Mouse (Mus musculus) embryo, embryonic 9.5 days (tissue): Measurements from ENCODE around the gene Alkbh7.

ENCODE experiments used
- DNase-seq: peaks from one replicate; pipeline ENCODE4 v3.0.0-alpha.2; 2017; ENCODE audit errors: extremely low spot score

Gene Alkbh7

DNA sequence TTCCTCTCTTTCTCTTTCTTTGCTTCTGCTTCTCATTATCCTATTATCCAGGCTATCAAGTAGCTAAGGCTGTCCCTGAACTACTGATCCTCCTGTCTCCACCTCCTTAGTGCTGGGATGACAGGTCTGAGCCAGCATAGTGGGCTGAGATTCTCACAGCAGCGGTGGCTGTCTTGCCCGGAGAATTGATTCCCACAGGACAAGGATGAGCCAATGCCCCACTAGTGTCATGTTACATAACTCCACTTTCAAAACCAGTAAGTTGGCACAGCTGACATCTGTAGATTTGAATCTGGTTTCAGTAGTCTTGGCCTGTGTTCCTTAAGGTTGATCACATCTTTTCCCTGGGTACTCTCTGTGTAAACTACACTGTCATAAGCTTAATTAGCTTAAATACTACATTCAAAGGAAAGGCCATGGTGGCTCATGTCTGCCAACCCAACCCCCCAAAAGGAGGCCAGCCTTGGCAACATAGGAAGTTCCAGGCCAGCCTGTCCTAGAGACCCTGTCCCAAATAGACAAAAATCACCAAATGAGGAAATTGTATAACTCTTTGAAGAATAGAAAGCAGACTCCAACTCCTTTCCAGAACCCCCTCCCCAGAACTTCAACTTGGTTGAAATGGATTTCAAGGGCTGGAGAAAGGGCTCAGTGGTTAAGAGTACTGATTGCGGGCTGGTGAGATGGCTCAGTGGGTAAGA lies 10.9 kb upstream of the Alkbh7 start:
- no peak for DNase-seq

DNA sequence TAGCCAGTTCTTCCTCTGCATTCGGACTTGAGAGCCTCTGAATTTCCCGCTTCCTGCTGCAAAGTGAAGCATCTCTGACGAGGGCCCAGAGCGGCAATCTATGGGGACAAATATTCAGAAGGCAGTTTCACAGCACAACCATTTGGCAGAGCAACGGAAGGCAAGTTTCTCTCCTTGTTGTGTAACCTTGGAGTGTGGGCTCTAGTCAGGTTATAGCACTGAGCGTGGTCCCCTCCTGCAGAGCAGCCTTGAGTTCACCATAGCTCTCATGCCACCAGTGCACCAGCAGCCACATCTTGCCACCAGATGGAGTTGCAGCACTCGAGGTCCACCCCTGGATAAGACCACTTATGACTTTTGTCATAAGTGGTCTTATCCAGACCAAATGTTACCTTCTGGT lies 8.7 kb upstream of the Alkbh7 start:
- DNase-seq, result no peak

- no peak for DNase-seq
These were observed 8.2 kb upstream of the Alkbh7 start for GRCm38 (mm10) chr17:56988921-56989430.

GRCm38 (mm10) chr17:56989467-56990114 lies 7.5 kb upstream of the Alkbh7 start:
- no peak for DNase-seq

DNA sequence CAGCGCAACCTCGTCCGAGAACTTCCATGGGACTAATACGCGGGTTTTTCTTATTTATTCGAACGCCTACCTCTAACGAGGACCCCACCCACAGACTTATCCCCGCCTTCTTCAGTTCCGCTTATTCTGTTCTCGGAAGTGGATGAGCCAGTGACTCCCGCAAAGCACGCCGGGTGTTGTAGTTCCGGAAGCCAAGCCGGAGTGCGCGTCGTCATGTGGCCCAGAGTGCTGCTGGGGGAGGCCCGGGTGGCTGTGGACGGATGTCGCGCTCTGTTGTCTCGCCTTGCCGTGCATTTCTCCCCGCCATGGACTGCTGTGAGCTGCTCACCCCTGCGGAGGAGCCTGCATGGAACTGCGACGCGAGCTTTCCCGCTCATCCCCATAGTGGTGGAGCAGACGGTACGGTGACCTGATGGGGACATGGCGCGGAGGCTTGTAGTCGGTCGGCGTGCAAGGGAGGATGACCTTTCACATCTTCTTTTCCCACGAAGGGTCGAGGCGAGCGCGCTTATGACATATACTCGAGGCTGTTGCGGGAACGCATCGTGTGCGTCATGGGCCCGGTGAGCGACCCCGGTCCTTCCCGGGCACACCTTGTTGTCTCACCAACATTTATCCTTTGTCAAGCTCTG lies 6.9 kb upstream of the Alkbh7 start, which contains the start of gene Clpp:
Gene Clpp, plus strand, starts transcription at position 191 of the 632 bp plus-strand sequence.
- DNase-seq, result peak; percentile 96

DNA sequence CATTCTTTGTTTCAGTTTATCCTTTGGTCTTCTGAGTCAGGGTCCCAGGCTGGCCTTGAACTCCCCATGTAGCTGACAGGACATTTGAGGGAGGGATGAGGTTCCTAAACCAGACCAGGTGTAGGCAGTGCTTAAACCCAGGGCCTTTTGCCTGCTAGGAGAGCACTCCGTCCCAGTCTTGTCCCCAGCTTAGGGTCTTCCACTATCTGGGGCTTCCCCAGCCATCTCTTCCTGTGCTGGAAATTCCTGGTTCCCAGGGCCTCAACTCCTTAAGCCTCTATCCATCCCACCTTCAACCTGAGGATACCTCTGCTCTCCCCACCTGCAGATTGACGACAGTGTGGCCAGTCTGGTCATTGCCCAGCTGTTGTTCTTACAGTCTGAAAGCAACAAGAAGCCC lies 6.2 kb upstream of the Alkbh7 start:
- no peak for DNase-seq

DNA sequence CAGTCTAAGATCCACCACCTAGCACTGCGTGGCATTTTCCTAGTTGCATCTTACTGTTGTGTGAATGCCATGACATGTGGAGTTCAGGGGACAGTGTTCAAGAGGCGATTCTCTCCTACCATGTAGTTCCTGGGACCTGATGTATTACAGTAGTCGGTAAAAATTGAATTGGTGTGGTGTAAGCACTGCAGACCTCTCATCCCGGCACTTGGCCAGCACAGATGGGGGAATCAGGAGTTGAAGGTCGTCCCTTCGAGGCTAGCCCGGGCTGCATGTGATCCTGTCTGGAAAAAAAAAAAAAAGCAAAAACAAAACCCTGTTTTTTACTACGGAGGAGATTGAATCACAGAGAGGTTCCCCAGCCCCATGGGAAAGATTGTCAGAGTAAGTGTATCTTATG lies 2.1 kb upstream of the Alkbh7 start:
- DNase-seq, result no peak

- DNase-seq, result no peak
These were observed 633 bp upstream of the Alkbh7 start for GRCm38 (mm10) chr17:56996506-56996905.

DNA sequence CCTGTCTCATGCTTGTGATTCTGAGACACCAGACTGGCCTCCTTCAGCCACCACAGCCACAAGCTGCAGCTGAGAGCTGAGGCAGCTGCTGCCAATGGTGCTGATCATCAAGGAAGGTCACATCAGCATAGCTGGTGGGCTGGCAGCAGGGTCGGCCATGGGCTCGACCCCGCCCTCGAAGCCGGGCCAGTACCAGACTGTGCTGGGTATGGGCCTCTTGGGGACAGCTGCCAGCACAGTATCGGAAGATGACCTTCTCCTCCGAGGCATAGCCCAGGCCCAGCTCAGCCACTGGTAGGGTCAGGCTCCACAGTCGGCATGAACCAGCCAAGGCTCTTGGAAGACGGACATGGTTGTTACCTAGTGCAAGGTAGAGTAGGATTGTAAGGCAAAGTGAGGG lies 2.3 kb downstream of the Alkbh7 start:
- DNase-seq, result no peak

DNA sequence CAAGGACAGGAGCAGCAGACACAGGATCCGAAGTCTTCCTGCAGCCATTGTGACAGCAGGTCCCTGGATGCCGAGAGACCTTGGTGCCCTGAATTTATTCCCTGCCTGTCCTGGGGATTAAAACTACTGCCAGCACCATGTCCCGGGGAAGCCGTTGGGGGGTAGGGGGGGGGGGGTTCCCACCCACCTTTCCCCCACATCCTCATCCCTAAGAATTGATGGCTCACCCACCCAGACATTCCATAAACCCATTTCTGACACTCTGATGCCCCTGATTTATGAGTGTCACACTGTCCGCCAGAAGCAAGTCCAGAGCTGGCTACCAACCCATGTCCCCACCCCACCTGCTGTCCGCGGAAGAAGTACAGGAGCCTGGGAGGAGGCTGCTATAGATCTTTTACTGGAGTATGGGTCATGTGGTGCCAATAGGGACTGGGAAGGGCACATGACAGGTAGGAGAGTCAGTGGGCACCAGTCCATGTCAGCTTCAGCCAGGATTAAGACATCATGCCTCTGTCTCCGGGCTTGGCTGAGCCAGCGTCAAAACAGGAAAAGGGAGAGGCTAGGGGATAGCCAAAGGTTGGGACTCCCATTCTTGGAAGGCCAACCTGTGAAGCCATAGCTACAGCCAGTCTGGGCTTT lies 3.0 kb downstream of the Alkbh7 start, which contains the start of gene Pspn:
Gene Pspn, minus strand, starts transcription at position 51 of the 642 bp plus-strand sequence.
- no peak for DNase-seq

DNA sequence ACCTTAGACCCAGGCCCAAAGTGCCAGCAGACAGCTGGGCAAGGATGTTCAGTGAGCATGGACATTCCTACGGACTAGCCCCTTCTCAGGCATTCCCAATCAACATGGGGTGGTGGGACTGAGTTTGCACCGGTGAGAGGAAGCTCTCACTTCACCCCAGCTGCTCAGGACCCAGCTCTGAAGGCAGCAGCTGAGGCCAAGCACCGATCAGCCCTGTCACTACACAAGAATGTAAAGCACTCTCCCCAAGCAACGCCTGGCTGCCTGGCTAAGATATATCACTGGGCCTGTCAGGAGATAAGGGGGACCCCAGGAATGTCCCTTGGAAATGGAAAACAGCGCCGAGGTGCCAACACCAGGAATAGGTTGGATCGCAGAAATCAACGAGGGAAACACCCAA lies 4.1 kb downstream of the Alkbh7 start:
- DNase-seq, result no peak

- DNase-seq, result no peak
These were observed 6.9 kb downstream of the Alkbh7 start for GRCm38 (mm10) chr17:57003994-57004393.

DNA sequence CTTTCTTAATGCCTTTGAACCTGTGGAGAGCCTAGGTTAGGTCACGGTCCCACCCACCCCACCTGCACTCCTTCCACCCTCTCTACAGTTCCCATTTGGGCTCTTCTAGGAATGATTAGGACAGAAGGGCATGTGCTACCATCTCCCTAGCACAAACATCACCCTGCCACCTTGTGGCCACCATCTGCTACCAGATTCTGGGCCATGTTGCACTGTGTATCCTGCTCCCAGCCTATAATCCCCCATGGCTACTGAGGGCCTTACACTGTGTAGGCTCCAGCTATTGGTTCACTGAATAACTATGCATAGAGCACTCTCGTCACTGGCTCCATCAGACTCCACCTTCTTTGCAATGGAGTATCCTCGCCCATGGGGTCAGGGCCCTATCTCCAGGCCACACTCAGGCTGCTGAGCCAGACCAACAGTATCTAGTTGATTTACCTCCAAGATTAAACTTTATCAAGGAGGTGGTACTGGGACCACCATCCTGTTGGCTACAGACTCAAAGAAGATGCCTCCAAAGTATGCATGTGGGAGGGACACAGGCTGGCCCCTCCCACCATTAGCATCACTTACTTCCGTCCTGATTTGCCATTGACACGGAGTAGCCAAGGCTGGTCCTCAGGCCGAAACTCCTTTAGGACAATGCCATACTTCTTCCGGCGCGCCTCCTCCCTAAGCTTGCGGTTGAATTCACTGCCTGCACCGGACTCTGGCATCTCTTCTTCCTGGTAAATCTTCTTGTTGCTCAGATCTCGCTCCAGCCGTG lies 10.2 kb downstream of the Alkbh7 start:
- no peak for DNase-seq

- no peak for DNase-seq
These were observed 13.7 kb downstream of the Alkbh7 start for GRCm38 (mm10) chr17:57010911-57011235.

GRCm38 (mm10) chr17:57011236-57012141 lies 14.3 kb downstream of the Alkbh7 start, which contains the start of the genes Gtf2f1 and Gm17949:
Gtf2f1 (minus strand) TSS chr17:57011288.
Gm17949 (plus strand) TSS chr17:57011469.
- peak; percentile 98 for DNase-seq

- no peak for DNase-seq
These were observed 15.2 kb downstream of the Alkbh7 start for GRCm38 (mm10) chr17:57012245-57012795.

- DNase-seq, result no peak
These were observed 22.6 kb downstream of the Alkbh7 start for GRCm38 (mm10) chr17:57019693-57020092.

DNA sequence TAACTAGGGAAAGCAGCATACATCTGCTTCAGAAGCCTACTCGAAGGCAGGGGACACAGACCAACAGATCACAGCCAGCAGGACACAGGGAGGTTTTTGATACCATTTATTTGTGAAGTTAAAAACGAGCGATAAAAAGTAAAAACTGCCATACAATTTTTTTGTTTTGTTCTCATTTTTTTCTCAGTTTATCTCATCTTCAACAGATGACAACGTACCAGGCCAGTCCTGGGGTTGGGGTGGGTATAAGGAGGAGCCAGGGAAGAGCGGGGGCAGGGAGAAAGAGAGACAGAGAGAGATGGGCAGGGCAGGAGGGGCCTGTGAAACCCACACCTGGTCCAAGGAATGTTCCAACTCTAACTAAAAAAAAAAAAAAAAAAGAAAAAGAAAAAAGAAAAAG lies 23.8 kb downstream of the Alkbh7 start:
- no peak for DNase-seq

DNA sequence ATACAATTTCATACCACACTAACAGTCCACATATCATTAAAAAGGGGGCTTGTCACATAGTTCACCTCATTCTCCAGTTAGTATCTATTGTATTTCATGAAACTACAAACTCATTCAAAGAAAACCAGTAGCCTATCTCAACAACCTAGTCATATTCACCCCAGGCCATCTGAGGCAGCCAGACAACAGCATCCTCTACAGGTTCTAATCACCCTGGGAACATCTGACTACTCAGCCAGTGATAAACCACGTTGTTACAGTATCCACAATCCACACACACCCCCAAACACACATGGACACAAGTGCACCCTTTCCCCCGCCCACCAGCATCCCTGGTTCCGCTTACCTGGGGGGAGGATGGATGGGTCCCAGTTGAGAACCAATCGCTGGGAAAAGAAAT lies 30.3 kb downstream of the Alkbh7 start:
- DNase-seq, result no peak

- no peak for DNase-seq
These were observed 32.6 kb downstream of the Alkbh7 start for GRCm38 (mm10) chr17:57029691-57030090.
